Mouse (Mus musculus) heart, adult 9 months (tissue): ENCODE measurements around the gene Tmed4.
A peak's percentile ranks its signal among the peaks of the same experiment; 100 is the strongest.

Experiments used
- DNase-seq, 2 experiments: peaks; one replicate each; pipeline ENCODE4 v3.0.0; 2022; ENCODE audit warnings: low spot score in 2 of 2

Tmed4 gene

DNA sequence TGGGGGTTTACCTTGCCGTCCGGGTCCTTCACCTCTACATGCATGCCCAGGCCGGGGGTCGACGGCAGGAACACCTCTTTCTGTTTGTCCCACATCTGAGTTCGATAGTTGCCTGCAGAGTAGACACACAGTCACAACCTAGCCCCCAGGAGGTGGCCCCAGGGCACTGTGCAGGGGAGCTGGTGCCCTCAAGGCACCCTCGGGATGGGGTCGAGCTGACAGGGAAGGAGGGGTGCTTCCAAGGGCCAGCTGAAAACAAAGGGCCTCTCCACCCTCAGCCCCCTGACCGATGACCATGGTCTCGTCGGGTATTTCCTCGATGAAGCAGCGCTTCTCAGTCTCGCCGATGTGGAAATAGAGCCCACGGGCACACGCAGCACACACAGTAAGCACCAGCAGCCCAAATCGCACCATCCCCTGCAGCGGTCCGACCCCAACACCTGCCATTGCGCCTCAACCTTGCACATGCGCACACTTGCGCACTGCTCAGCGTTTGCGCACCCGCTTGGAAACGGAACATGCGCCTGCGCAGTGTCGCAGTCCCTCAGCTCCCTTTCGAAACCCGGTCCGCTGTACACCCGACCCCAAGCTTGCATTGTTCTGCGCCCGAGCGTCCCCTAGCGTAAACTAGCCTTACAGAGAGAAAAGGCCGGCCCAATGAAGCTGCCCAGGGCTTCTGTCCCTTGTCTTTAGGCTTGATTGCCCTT, at the start of gene Tmed4:
TSS of gene Tmed4 (minus strand) at position 484 of the 707 bp plus-strand sequence.
- DNase-seq = peak; percentile 98

DNA sequence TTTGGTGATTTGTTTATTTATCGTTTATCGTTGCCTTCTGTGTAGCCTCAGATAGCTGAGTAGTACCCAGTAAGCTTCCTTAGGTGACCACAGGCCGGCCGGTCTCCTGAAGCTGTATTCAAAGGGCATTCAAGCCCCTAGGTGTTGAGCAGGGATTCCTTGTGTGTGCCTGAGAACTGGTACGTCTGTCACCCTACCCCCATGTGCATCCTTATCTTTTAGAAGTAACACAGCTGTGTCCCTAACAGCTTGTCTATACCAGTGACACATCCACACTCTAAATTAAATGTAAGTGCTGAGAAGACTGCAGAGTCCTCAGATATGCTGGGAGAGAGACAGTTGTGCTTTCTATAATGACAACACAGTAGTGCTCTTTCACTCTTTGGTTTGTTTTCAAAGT, 48.7 kb upstream of the Tmed4 start:
- no peak for DNase-seq

DNA sequence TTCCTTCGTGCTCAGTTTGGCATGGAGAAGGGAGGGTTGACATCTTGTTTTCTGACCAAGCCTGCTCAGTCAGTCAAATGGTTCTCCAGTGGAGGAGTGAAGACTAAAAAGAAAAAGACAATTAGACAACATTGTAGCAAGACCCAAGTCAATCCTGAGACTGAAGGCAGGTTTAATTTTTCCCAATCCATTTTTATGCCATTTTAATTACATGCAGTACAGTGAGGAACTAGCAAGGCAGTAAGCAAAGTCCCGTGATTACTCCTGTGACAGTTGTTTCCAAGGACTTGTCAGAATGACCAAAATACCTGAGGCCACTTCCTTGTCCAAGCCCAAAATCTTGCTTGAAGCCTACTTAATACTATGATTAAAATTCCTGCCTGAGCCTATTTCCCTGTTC, 47.4 kb upstream of the Tmed4 start:
- no peak for DNase-seq

DNA sequence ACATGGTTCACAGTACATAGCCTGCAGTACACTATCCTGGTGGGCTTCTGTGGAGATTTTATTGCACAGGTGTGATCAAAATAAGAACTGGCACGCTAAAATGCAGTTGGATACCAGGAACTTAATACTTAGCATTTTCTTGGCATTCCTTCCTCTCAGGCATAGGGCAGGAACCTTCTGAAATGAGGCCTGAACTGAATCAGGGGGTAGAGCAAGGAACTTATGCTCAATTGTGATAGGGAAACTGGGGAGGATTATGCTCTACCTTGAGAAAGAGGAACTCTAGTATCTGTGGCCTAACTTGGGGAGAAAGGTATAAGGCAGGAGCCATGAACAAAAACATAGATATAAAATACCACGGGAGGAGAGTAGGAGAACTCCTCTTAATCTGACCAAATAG, 44.7 kb upstream of the Tmed4 start:
- no peak for DNase-seq

DNA sequence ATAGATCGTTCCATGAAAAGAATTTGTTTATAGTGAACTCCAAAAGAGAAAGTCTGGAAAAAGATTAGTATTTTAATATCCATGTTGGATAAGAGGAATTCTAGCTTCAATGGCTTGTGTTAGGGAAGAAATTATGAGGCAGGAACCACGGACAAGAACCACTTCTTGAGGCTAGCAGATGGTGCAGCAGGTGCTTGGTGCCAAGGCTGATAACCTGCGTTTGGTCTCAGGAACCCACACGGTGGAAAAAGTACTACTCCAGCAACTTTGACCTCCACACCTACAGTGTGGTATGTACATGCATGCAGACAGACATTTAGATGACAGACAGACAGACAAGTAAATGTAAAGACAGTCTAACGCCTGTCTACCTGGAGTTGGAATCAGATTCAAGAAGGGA, 43.9 kb upstream of the Tmed4 start:
- no peak for DNase-seq

DNA sequence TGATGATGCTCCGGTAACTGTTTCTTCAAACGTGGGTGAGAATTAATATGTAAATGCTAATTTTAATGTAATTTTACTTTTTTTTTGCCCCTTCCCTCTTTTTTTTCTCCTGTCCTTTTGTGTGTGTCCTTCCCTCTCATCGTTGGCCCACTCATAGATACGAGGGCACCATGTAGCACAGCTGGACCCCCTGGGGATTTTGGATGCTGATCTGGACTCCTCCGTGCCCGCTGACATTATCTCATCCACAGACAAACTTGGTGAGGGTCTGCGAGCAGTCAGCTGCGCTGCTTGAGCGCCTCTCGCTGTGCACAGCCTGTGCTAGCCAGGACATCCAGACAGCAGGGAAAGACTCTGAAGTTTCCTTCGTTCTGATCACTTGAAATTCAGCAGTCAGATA, 42.2 kb upstream of the Tmed4 start:
- no peak for DNase-seq

DNA sequence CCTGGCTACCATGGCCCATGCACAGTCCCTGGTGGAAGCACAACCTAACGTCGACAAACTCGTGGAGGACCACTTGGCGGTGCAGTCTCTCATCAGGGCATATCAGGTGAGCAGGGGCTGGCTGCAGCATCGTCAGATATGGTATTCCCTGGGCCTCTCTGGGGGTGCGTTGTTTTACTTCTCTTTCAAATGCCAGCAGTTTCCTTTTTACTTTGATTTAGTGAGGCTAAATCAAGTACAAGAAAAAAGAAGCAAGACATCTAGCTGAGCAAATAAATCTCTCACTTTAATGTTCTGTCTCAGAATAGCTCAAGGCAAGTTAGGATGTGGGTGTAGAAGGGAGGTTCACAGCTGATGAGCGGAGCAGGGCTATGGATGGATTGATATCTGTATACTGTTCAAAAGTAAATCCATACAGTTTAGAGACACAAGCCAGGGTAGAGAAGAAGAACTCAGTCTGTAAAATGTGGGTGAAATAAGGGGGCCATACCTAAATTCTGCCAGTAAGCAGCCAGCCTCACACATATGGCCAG, 39.3 kb upstream of the Tmed4 start:
- DNase-seq = no peak

DNA sequence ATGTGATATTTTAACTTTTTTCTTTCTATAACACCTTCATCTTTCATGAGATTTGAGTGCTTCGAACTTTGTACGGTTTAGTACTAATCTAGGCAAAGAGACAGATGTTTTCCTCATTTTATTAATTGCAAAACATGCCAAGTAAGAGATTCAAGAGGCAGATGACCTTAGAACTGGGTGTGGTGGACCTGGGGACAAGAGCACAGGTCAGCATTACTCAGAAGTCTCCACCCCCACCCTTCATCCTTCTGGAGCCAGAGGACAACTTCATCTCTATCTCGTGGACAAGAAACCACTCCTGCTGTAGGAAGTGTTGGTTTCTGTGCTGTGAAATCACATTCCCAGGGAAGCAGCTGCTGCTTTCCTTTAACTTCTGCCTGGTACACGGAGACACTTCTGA, 33.5 kb upstream of the Tmed4 start:
- DNase-seq = no peak

DNA sequence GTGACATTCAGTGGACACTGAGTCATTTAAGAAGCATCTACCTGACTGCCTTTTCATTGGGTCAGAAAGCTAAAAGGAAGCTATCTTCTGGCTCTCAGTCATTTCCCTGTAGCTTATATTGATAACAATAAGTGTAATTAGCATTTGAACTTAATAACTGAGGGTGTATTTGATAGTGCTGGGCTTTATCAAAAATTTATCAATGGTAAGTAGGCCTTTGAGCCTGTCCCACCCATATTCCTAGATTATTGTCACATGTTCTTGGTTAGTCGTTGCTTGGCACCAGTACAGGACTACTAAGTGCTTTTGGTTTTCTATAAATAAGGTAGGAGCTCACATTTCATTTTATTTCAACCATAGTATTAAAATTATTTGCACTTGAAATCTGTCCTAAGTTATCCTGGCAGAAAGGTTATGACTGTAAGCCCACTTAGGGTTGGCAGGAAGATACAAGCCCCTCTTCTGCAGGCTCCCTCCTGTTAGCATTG, 31.3 kb upstream of the Tmed4 start:
- no peak for DNase-seq

DNA sequence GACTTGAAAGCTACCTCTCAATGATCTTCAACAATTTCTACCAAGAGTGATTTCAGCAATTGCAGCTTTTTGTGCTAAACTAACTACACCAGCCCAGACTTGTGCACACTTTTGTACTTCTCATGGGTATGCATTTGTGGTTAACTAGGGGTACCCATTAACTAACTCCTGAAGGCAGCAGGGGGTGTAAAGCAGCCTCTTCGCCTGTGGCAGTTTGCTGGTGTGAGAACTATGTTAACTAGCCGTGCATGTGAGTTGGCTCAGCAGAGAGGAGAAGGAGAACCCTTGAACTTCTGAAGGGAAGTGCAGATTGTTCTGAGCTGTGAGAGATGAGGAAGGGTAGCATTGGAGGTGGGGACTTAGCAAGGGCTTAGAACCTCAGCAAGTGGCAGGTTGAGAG, 28.1 kb upstream of the Tmed4 start:
- no peak for DNase-seq

DNA sequence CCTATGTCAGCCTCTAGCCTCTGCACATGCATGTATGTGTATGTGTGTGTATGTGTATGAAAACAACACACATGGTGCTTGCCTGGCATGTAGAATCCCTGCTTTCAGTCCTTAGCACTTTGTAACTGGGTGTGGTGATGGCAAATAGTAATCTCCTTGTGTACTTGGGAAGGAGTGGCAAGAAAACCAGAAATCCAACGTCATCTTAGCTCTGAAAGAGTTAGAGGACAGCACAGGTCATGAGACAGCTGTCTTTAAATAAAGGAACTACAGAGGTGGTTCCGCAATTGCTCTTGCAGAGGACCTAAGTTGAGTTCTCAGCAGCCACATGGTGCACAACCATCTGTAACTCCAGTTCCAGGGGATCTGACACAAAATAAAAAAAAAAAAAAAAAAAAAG, 24.8 kb upstream of the Tmed4 start:
- peak in 1 of 2 experiments; percentile 24 for DNase-seq

DNA sequence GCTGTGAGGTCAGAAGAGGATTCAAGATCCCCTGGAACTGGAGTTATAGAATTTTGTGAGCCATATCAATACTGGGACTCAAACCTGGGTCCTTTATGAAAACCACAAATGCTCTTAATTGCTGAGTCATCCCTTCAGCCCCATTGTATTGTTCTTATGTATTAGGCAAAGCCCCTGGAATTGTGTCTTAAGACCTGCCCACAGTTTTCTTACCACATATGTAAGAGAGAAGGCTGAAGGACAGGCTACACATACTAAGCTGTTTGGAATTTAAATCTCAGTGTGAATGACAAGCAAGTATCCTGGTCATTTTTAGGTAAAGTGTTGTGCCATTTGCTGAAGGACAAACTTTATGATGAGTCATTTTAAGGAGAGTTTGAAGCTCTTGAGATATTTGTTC, 21.4 kb upstream of the Tmed4 start:
- DNase-seq = no peak

DNA sequence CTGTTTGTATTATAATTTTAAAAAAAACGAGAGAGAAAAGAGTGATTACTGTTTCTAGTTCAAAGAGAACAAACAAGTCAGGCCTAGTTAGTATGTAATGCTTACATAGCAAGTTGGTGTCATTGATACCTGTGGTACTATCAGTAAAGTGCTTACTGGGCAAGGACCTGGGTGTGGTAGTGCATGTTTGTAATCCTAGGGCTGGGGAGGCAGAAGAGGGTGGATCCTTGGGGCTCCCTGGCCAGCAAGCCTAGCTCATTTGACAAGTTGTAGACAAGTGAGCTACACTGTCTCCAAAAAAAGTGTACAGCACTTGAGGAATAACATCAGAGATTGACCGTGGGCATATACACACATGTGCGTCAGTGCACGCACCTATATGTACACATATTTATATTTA, 20.0 kb upstream of the Tmed4 start:
- DNase-seq = no peak

DNA sequence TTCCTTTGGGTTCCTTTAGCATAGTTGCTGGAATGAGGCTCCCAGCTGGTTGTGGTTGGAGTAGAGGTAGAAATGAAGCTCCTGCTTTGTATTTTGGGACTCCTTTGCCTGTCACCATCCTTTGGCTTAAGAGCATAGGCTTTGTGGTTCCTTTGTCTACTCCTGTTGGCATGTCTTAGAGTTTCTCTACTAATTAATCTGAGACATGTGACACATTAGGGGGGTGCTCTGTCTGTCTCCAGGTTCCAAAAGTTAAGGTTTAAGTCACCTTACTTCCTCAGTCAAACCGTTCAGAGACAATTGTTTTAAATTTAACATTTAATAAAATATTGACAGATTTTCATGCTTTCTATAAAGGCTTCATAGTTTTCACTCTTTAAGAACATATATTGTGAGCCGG, 18.9 kb upstream of the Tmed4 start:
- DNase-seq = no peak

DNA sequence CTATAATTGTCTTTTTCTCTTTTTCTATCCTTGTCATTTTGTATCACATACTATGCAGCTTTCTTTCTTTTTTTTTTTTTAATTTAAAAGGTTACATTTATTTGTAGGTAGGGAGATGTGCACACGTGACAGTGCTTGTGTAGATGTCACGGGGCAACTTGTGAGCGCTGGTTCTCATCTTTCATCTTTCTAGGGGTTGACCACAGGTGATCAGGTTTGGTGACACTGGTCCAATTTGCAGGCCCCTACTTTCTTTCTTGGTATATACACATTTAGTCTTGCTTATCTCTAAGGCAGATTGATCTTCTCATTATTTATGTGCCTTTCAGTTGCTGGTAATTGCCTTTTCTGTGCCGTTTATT, 18.3 kb upstream of the Tmed4 start:
- no peak for DNase-seq

DNA sequence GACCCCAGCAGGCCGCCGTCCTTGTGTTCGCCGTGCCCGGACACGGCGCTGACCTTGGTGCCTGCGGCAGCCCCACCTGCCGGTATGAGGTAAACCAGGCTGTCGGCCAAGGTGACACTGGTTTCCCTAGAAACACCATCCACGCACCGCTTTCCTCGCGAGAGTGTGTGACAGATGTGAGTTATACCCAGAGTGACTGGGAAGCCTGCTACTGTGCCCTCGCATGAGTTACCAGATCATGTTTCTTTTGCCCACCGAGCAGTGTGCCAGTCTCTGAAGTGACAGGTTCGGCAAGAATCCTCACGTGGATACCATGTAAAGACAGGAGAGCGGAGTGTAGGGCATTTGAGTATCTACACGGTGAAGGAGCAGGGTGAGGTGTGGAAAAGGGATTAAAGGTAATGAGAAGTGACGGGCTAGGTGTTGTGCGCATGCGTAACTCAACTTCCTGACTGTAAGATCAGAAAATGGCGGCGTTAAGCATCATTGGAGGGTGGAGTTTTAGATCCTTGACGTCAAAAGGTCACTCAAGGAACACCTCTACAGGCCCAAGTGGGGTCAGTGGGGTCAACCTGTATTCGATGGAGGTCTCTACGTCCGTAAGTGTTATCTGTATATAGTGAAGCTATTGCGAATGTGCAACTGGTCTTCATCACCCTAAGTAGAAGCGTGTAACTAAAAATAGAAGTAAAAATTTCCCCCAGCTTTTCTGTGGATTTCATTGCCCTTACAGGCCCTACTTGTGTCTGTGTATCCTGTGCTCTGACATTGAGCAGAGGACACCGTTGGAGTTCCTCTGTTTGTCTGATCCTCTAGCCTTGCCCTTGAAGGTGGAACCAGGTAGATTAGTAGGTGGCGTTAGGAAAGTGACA, 17.7 kb upstream of the Tmed4 start:
- peak; percentile 75 to 80 for DNase-seq

DNA sequence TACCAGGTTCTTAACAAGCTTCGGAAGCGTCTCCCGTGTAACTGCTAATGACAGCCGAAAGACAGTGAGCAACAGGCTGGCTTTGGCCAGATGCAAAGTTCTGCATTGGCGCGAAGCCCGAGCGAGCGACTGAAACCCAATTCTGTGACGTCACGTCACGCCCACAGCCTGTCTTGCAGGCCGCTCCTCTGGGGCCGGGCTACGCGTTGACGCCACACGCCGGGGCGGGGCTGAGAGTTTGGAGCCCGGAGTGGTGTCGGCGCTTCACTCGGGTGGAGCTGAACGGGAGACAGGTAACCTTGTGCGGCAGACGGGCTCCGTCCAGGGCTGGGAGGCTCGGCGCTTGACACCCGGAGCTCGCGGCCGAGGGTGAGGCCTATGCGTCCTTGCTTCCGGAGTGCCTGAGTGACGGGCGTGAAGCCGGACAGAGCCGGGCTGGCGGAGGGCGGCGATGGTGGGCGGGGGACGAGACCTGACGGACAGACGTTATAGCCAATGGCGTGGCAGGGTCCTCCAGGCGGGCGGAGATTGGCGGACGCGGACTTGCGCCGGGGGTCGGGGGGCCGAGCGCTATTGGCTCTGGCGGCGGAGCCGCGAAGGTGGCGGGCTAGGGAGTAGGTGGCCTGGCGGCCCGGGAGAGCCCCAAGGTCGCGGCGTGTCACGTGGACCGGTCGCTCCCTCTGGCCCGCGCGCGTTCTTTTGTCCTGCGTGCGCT, 16.9 kb upstream of the Tmed4 start, which contains the start of gene Ogdh:
TSS of gene Ogdh (plus strand) at position 233 of the 715 bp plus-strand sequence.
- DNase-seq = peak; percentile 98 to 99

DNA sequence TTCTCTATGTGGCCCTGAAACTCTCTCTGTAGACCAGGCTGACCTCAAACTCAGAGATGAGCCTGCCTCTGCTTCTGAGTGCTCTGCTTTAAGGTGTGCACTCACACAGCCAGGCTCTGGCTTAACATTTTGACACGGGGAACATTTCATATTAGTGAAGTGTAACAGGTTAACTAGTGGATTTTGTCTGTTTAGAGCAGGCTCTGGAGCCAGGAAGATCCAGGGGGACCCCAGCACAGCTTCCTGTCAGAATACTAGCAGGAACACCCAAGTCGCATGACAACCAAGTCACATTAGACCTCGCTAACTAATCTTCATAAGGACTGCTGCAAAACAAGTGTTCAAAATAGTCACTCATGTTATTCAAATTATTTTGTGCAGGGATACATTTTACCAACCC, 16.2 kb upstream of the Tmed4 start:
- DNase-seq = no peak

DNA sequence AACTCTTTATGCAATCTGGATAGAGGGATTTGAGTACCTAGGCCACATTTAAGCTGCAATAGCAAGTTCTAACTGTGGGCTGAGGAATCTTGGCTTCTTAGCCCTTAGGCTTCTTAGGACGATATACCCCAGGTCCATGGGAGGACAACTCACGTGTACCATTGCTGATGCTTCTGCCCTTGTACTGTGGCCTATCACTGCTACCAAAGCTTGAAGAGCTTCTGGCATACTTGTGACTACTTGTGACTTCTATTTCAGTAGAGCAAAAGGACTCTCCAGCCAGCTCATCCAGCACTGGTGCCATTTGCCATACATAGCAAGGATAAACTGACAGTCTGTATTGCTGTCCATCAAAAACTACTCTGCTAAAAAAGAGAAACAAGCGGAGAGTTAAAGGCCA, 15.5 kb upstream of the Tmed4 start:
- peak; percentile 62 to 70 for DNase-seq

DNA sequence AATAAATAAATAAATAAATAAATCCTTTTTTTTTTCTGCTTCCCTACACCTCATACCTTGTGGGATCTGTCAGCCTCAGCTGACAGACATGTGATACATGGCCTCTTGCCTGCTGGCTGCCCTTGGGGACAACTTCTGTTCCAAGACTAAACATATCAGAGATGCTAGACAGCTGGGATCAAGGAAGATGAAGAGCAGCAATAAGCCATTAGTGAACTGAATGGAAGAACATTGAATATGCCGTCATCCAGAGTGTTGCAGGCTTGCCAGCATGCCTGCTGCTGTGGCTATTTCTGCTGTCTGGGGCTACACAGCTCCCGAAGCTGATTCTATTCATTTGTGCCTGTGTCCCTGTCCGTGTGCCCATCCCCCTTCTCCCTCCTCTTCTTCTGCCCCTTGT, 8.3 kb upstream of the Tmed4 start:
- DNase-seq = peak; percentile 42 to 75

DNA sequence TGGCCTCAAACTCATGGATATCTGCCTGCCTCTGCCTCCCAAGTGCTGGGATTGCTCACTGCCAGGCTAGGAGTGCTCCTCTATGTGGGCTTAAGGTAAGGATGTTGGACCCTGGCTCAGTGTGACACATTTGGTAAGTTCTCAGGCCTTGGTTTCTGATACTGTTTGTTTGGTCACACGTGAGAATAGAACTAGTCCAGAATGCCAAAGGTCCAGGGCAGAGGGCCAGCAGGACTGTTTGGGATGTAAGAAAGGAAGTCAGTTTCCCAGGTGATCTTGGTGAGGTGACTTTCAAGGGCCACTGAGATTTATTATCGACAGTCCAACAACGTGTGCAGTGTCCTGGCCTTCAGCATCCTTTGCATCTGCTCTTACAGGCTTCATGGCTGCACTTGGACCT, 1.8 kb upstream of the Tmed4 start:
- DNase-seq = no peak

DNA sequence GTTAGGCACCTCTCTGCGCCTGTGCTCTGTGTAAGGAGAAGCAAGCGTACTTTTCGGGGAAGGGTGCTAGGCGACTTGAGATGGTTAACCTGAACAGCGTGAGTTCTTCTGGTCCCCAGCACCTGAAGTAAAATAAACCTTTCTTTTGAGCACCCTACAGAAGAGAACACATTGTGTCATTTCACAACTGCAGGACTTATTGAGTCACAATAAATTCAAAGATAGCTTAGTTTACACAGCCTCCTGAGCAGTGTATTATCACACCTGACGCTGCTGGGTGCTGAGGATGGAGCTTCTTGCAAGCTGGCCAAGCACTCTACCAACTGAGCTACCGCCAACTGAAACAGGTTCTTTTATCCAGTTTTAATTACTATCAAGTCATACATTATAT, 419 bp upstream of the Tmed4 start:
- DNase-seq = no peak
